Mouse (Mus musculus): ENCODE data around the gene Nomo1. TPM values are rescaled to one million over a fixed set of nuclear protein-coding genes. Genes with fewer than 3 reads are reported as not detected.

Gene Nomo1
- 30.6 and 33.7 TPM in 2 replicates for polyA plus RNA-seq (2012; rRNA removed)

DNA sequence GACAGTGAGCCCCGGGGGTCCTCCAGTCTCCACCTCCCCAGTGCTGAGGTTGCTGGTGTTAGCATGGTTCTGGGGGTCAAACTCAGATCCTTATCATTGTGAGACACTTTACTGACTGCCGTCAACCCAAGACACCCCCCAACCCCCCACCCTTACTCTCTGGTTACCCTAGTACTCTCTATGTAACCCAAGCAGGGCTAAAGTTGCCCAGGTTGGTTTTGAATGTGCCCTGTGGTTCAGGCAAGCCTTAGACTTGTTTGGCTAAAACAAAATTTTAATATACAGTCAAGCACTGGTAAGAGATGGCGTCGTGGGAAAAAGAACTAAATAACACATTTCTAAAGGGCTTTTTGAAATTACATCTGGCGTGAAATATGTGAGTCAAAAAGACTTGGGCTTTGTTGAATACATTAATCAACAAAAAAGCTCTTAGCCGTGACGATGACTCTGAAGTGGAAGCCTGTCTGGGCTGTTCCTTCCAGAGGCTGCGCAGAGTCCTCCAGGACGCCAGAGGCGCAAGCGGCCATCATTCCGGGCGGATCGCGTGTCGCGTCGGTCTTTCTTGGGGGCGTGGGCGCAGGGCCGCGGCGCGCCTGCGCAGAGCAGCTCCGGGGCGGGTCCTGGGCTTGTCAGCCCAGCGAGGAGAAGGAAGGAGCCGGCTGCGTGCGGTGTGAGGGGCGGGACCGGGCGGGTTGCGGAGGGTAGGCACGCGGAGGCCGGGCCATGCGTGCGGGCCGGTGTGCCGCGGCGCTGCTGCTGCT, at the start of gene Nomo1:
Gene Nomo1 (plus strand): TSS at position 590 of the 761 bp plus-strand sequence.

DNA sequence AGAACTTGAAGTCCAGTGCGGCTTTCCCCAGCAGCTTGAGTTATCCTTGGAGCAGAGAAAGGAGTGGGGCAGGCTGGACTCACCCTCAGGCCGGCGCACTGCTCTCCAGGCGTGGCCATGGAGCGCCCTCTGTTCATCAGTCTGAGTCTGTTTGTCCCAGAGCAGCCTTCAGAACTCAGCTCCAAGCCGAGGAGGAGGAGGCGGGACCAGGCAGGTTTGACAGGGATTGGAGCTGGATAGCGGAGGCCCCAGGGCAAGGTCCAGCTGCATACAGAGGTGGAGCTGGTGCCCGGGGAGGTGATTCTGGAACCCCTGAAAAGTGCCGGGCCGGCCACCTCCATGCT, 3.4 kb upstream of the Nomo1 start, which contains the start of gene Abcc6:
Gene Abcc6 (minus strand): TSS at position 158 of the 344 bp plus-strand sequence.

DNA sequence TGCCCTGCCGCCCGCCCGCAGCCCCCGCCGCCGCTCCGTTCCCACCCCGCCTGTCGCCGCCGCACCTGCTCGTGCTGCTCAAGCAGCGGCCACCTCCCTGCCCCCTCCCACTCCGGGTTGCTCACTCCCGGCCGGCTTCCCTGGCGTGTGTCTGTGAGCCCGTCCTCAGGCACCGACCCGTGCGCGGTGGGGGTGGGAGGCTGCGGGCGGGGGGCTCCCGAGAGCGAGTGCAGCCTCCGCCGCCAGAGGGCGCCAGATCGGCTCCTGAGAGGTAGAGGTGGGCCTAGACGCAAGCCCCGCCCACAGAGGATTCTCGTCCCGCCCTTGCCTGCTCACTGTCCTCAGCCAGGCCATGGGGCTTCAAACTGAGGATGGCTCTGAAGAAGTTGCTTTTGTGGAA, 67.1 kb downstream of the Nomo1 start, which contains the start of gene Kcnj11:
Gene Kcnj11 (minus strand): TSS at position 202 of the 400 bp plus-strand sequence.

Other genes with a start within 250 kb of the Nomo1 start
- gene Lmtk3, start 250.0 kb upstream of the Nomo1 start, polyA plus RNA-seq (2012; rRNA removed) = 5.0 and 6.1 TPM in 2 replicates
- 36.4 and 39.2 TPM in 2 replicates for gene Sult2b1, start 249.0 kb upstream of the Nomo1 start, polyA plus RNA-seq (2012; rRNA removed)
- 58.1 and 61.0 TPM in 2 replicates for gene Cyth2, start 219.1 kb upstream of the Nomo1 start, polyA plus RNA-seq (2012; rRNA removed)
- gene Kcnj14, start 208.9 kb upstream of the Nomo1 start, polyA plus RNA-seq (2012; rRNA removed) = 0.20 and 0.43 TPM in 2 replicates
- 10.6 and 12.5 TPM in 2 replicates for gene Grwd1, start 202.8 kb upstream of the Nomo1 start, polyA plus RNA-seq (2012; rRNA removed)
- 211 and 311 TPM in 2 replicates for gene Kdelr1, start 160.9 kb upstream of the Nomo1 start, polyA plus RNA-seq (2012; rRNA removed)
- gene Grin2d, start 155.3 kb upstream of the Nomo1 start, polyA plus RNA-seq (2012; rRNA removed) = 5.3 and 8.1 TPM in 2 replicates
- 0.30 and 0.32 TPM in 2 replicates for gene Syngr4, start 137.0 kb upstream of the Nomo1 start, polyA plus RNA-seq (2012; rRNA removed)
- gene Tmem143, start 136.8 kb upstream of the Nomo1 start, polyA plus RNA-seq (2012; rRNA removed) = 53.2 and 56.2 TPM in 2 replicates
- gene Emp3, start 112.3 kb upstream of the Nomo1 start, polyA plus RNA-seq (2012; rRNA removed) = 123 and 152 TPM in 2 replicates
- 5.0 and 8.4 TPM in 2 replicates for gene Ccdc114, start 109.6 kb upstream of the Nomo1 start, polyA plus RNA-seq (2012; rRNA removed)
- 6.2 and 11.0 TPM in 2 replicates for gene Abcc6, start 3.4 kb upstream of the Nomo1 start, polyA plus RNA-seq (2012; rRNA removed)
- 1.3 and 1.7 TPM in 2 replicates for gene Kcnj11, start 67.1 kb downstream of the Nomo1 start, polyA plus RNA-seq (2012; rRNA removed)
- gene Abcc8, start 146.3 kb downstream of the Nomo1 start, polyA plus RNA-seq (2012; rRNA removed) = 4.3 and 4.5 TPM in 2 replicates
- 70.7 and 85.0 TPM in 2 replicates for gene Ush1c, start 204.8 kb downstream of the Nomo1 start, polyA plus RNA-seq (2012; rRNA removed)
- 0.08 TPM in 1 of 2 replicates, not detected in the other for gene Otog, start 207.3 kb downstream of the Nomo1 start, polyA plus RNA-seq (2012; rRNA removed)